ENCODE assay signal across 19 mouse cellular contexts in genomic region chr13:108358228-108358627, GRCm38 (mm10). TPM values are rescaled to one million over a fixed set of nuclear protein-coding genes. Genes with fewer than 3 reads are reported as not detected.
A peak's percentile ranks its signal among the peaks of the same experiment; 100 is the strongest.
DNase-seq lines count a peak whose midpoint lies in the region; ATAC-seq and TF ChIP-seq lines count a peak whose summit lies in the region.
"Had no signal": no experiment of that assay in that cellular context is flagged by ENCODE, and none has a peak within 500 bp of the region (broad histone marks: within the 10 kb centered on the region; RNA-seq: fewer than 3 reads in every experiment).

No protein-coding gene starts in this region.

- H3K4me1 ChIP-seq in forebrain, embryonic 12.5 days = peaks cover 4% of the 10 kb centered on the region; the same call in 1 of the 2 replicates
- no peaks in the 10 kb centered on the region for H3K4me1 ChIP-seq in forebrain, postnatal 0 days (ENCODE audit: insufficient read depth)
- H3K4me1 ChIP-seq in hindbrain, embryonic 13.5 days (replicated peaks) = peaks cover 13% of the 10 kb centered on the region
- no peaks in the 10 kb centered on the region for H3K4me1 ChIP-seq in hindbrain, embryonic 16.5 days (ENCODE audit: control insufficient read depth, insufficient read depth, low read depth, low read length)
- H3K4me1 ChIP-seq: intestine, embryonic 15.5 days had no signal

- 0 out of 2 replicates have a peak, but pooled peaks have one; percentile 6 for ATAC-seq in forebrain, embryonic 12.5 days (ENCODE audit: low FRiP score)
- ATAC-seq in forebrain, postnatal 0 days = no peak
- peak; percentile 46; the same call in 1 of the 2 replicates for ATAC-seq in hindbrain, embryonic 13.5 days (ENCODE audit: low FRiP score)
- no peak for ATAC-seq in hindbrain, embryonic 16.5 days
- ATAC-seq: CD4-positive, CD25-positive, alpha-beta regulatory T cell, adult 4 months; intestine, embryonic 15.5 days had no signal

- TF ChIP-seq CTCF in forebrain, postnatal 0 days (IDR thresholded peaks at IDR 0.05; ENCODE audit: low read depth) = no peak

- 36% methylated on average over 3 of the region's 3 CpGs for WGBS in forebrain, embryonic 12.5 days
- WGBS in forebrain, postnatal 0 days = 43% methylated on average over 3 of the region's 3 CpGs
- 48% methylated on average over 3 of the region's 3 CpGs for WGBS in hindbrain, embryonic 13.5 days
- 41% methylated on average over 3 of the region's 3 CpGs for WGBS in hindbrain, embryonic 16.5 days

- H3K9ac ChIP-seq in forebrain, embryonic 12.5 days = no peak overlapping the region
- no peak overlapping the region for H3K9ac ChIP-seq in forebrain, postnatal 0 days
- no peak overlapping the region for H3K9ac ChIP-seq in hindbrain, embryonic 13.5 days
- no peak overlapping the region for H3K9ac ChIP-seq in hindbrain, embryonic 16.5 days (ENCODE audit: low read depth, low read length)
- H3K9ac ChIP-seq: intestine, embryonic 15.5 days had no signal

- no peaks in the 10 kb centered on the region for H3K9me3 ChIP-seq in forebrain, embryonic 12.5 days
- no peaks in the 10 kb centered on the region for H3K9me3 ChIP-seq in forebrain, postnatal 0 days (ENCODE audit: low read length)
- H3K9me3 ChIP-seq in hindbrain, embryonic 13.5 days = no peaks in the 10 kb centered on the region
- H3K9me3 ChIP-seq in hindbrain, embryonic 16.5 days (ENCODE audit: control insufficient read depth, low read length) = no peaks in the 10 kb centered on the region
- H3K9me3 ChIP-seq: intestine, embryonic 15.5 days had no signal

- H3K27ac ChIP-seq in forebrain, embryonic 12.5 days = no peak overlapping the region
- no peak overlapping the region for H3K27ac ChIP-seq in forebrain, postnatal 0 days (ENCODE audit: low read depth, low read length)
- H3K27ac ChIP-seq in hindbrain, embryonic 13.5 days = no peak overlapping the region
- no peak overlapping the region for H3K27ac ChIP-seq in hindbrain, embryonic 16.5 days (ENCODE audit: low read depth, low read length)
- H3K27ac ChIP-seq: intestine, embryonic 15.5 days; layer of hippocampus, adult 2 months had no signal

- no peaks in the 10 kb centered on the region for H3K27me3 ChIP-seq in forebrain, embryonic 12.5 days
- no peaks in the 10 kb centered on the region for H3K27me3 ChIP-seq in forebrain, postnatal 0 days (ENCODE audit: insufficient read depth, low read length)
- H3K27me3 ChIP-seq in hindbrain, embryonic 13.5 days = no peaks in the 10 kb centered on the region
- H3K27me3 ChIP-seq in hindbrain, embryonic 16.5 days (replicated peaks; ENCODE audit: control insufficient read depth, insufficient read depth, low read length) = no peaks in the 10 kb centered on the region
- H3K27me3 ChIP-seq: intestine, embryonic 15.5 days had no signal

- no peak for DNase-seq in forebrain, postnatal 0 days
- peak; percentile 22 for DNase-seq in retina, postnatal 1 day
- DNase-seq in retina, embryonic 14.5 days (ENCODE audit: low spot score) = no peak
- DNase-seq in kidney, postnatal 10 days = no peak
- DNase-seq: adrenal gland, postnatal 25 days; cerebellum, adult 9-10 months; gastrocnemius, postnatal 25 days; heart, postnatal 4 days; kidney, adult 9 months; kidney, postnatal 25 days; lung, postnatal 4 days; thymus, postnatal 14 days had no signal

- no peak overlapping the region for H3K4me2 ChIP-seq in forebrain, embryonic 12.5 days
- H3K4me2 ChIP-seq in forebrain, postnatal 0 days (ENCODE audit: low read depth) = no peak overlapping the region
- H3K4me2 ChIP-seq in hindbrain, embryonic 13.5 days = no peak overlapping the region
- H3K4me2 ChIP-seq in hindbrain, embryonic 16.5 days (ENCODE audit: low read length) = no peak overlapping the region
- H3K4me2 ChIP-seq: intestine, embryonic 15.5 days had no signal

- peaks cover 4% of the 10 kb centered on the region; the same call in 1 of the 2 replicates for H3K36me3 ChIP-seq in forebrain, embryonic 12.5 days (replicated peaks)
- H3K36me3 ChIP-seq in forebrain, postnatal 0 days (ENCODE audit: insufficient read depth) = no peaks in the 10 kb centered on the region
- no peaks in the 10 kb centered on the region for H3K36me3 ChIP-seq in hindbrain, embryonic 13.5 days
- no peaks in the 10 kb centered on the region for H3K36me3 ChIP-seq in hindbrain, embryonic 16.5 days (ENCODE audit: control insufficient read depth, insufficient read depth, low read length)
- H3K36me3 ChIP-seq: intestine, embryonic 15.5 days had no signal

- H3K4me3 ChIP-seq in forebrain, embryonic 12.5 days (replicated peaks) = no peak overlapping the region
- H3K4me3 ChIP-seq in forebrain, postnatal 0 days (ENCODE audit: low read depth, low read length) = no peak overlapping the region
- no peak overlapping the region for H3K4me3 ChIP-seq in hindbrain, embryonic 13.5 days
- H3K4me3 ChIP-seq in hindbrain, embryonic 16.5 days (ENCODE audit: low read length) = no peak overlapping the region
- H3K4me3 ChIP-seq: intestine, embryonic 15.5 days; layer of hippocampus, adult 2 months had no signal

RNA-seq across cellular contexts. Expression of gene Depdc1b, which starts 42.1 kb away (rescaled TPM):
- 18.2 and 22.6 TPM in 2 replicates for polyA plus RNA-seq in forebrain, embryonic 12.5 days (2016; fragmentation: Nextera tagmentation; extraction: Ambion mirVana)
- 1.8 and 3.1 TPM in 2 replicates for total RNA-seq in forebrain, postnatal 0 days (2014; rRNA removed)
- polyA plus RNA-seq in forebrain, postnatal 0 days (2015; fragmentation: Nextera tagmentation; extraction: Ambion mirVana) = 0.50 and 0.51 TPM in 2 replicates
- polyA plus RNA-seq in hindbrain, embryonic 13.5 days (2015; fragmentation: Nextera tagmentation; extraction: Ambion mirVana) = 2.3 and 2.7 TPM in 2 replicates
- polyA plus RNA-seq in hindbrain, embryonic 16.5 days (2015; fragmentation: Nextera tagmentation; extraction: Ambion mirVana) = 1.7 and 2.0 TPM in 2 replicates
- polyA plus RNA-seq: liver, adult 2 months had no signal

Comparison
In these comparisons a context has a peak if more than half of its experiments do, and no peak if none do; other contexts are left out.
1. ATAC-seq: peak in forebrain, embryonic 12.5 days (single experiment) and hindbrain, embryonic 13.5 days (single experiment); none in forebrain, postnatal 0 days (single experiment) and hindbrain, embryonic 16.5 days (single experiment).